Mouse (Mus musculus) midbrain, embryonic 10.5 days (tissue): ENCODE data around the gene Fam167b. TPM values are rescaled to one million over a fixed set of nuclear protein-coding genes. Genes with fewer than 3 reads are reported as not detected.

Source experiments
- DNase-seq: peaks from one replicate; pipeline ENCODE4 v3.0.0-alpha.2; 2017; ENCODE audit warnings: low spot score
- H3K27ac ChIP-seq: fragments of 300-500 bp; sonication (generic); replicated peaks from 2 replicates; pipeline ENCODE4 v1.5.1; 2016; ENCODE audit warnings: mild to moderate bottlenecking
- H3K27me3 ChIP-seq: fragments of 300-500 bp; sonication (generic); 2 replicates; pipeline ENCODE4 v1.6.1; 2016; ENCODE audit warnings: low read depth, mild to moderate bottlenecking; ENCODE audit not compliant: poor library complexity, severe bottlenecking
- H3K36me3 ChIP-seq: fragments of 300-500 bp; sonication (generic); 2 replicates; pipeline ENCODE4 v1.6.1; 2016; ENCODE audit warnings: mild to moderate bottlenecking, moderate library complexity
- H3K4me1 ChIP-seq: fragments of 300-500 bp; sonication (generic); 2 replicates; pipeline ENCODE4 v1.6.1; 2016
- H3K4me3 ChIP-seq: fragments of 300-500 bp; sonication (generic); 2 replicates; pipeline ENCODE4 v1.5.1; 2016; ENCODE audit warnings: mild to moderate bottlenecking, moderate library complexity
- H3K9me3 ChIP-seq: fragments of 300-500 bp; sonication (generic); replicated peaks from 2 replicates; pipeline ENCODE4 v1.6.1; 2016; ENCODE audit warnings: mild to moderate bottlenecking
- WGBS: fragments of 180-500 bp; shearing (Covaris S2); methylation state at CpG from one replicate; pipeline ENCODE4 v1.1.7; 2016; 5-methylcytosine and 5-hydroxymethylcytosine counted together
- polyA plus RNA-seq: library from polyadenylated mRNA; unstranded; fragments of >200 nt; fragmentation: Nextera tagmentation; extraction: Ambion mirVana; gene quantifications from 2 replicates; pipeline ENCODE4 v1.2.1, GENCODE M21; 2016

The Fam167b gene
- polyA plus RNA-seq, 1 experiment from 2014 or later, result 1.5 TPM

DNA sequence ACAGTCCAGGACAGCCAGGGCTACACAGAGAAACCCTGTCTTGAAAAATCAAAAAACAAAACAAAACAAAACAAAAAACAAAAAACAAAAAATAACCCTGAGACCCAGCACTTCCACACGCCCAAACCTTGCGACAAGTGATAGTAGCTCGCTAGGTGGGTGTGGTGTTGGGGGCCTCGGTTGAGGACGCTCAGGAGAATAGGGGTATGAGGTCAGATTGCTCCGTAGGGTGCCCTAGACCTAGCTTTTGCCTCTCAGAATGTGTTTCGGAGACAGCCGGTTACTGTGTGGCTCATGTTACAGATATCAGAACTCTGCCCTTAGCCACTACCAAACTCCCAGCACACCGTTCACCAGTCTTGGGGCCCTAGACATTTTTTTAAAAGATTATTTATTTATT is 7.4 kb upstream of the Fam167b start:
- peaks cover 17% of the 10 kb centered on the region for H3K4me1 ChIP-seq
- no peak for DNase-seq
- WGBS, result 82% methylated on average over 9 of the region's 9 CpGs
- no peaks in the 10 kb centered on the region for H3K27me3 ChIP-seq
- peak overlapping the region; percentile 58 for H3K4me3 ChIP-seq
- H3K36me3 ChIP-seq, result peaks cover 8% of the 10 kb centered on the region
- H3K9me3 ChIP-seq, result no peaks in the 10 kb centered on the region
- peak overlapping the region; percentile 79; the same call in 1 of the 2 replicates for H3K27ac ChIP-seq

GRCm38 (mm10) chr4:129584884-129585608 is 6.7 kb upstream of the Fam167b start:
- peak; percentile 86 for DNase-seq
- peaks cover 17% of the 10 kb centered on the region for H3K4me1 ChIP-seq

GRCm38 (mm10) chr4:129584370-129584769 is 6.0 kb upstream of the Fam167b start:
- Histone ChIP-seq H3K36me3 (no peaks in the 10 kb centered on the region), H3K4me1 (peaks cover 17% of the 10 kb centered on the region), H3K4me3 (peak overlapping the region; percentile 58), H3K9me3 (no peaks in the 10 kb centered on the region), H3K27ac (peak overlapping the region; percentile 79), H3K27me3 (no peaks in the 10 kb centered on the region)
- no peak for DNase-seq
- WGBS, result 75% methylated on average over 1 of the region's 1 CpGs

More at GRCm38 (mm10) chr4:129584884-129585608, 6.7 kb upstream of the Fam167b start:
- WGBS, result 3% methylated on average over 36 of the region's 36 CpGs
- Histone ChIP-seq H3K36me3 (peaks cover under 1% of the 10 kb centered on the region; the same call in 1 of the 2 replicates), H3K4me3 (peak overlapping the region; percentile 58), H3K27me3 (no peaks in the 10 kb centered on the region), H3K9me3 (no peaks in the 10 kb centered on the region), H3K27ac (peak overlapping the region; percentile 79)

DNA sequence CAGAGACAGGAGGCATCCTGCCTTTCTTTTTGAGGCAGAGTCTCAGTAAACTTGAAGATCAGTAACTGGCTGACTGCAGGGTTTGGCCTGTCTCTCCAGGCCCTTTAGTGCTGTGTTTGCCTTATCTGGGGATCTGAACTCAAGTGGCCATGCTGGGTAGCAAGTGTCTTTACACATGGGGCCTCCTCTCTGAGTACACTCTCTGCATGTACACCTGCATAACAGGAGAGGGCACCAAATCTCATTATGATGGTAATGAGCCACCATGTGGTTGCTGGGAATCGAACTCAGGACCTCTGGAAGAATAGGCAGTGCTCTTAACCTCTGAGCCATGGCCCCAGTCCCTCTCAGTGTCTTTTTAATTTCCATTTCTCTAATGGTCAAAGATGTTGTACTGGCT is 3.9 kb upstream of the Fam167b start:
- DNase-seq, result no peak
- no peaks in the 10 kb centered on the region for H3K27me3 ChIP-seq
- peaks cover 21% of the 10 kb centered on the region for H3K4me1 ChIP-seq
- H3K4me3 ChIP-seq, result no peak overlapping the region
- H3K27ac ChIP-seq, result no peak overlapping the region
- no peaks in the 10 kb centered on the region for H3K9me3 ChIP-seq
- H3K36me3 ChIP-seq, result no peaks in the 10 kb centered on the region
- WGBS, result 79% methylated on average over 1 of the region's 1 CpGs

DNA sequence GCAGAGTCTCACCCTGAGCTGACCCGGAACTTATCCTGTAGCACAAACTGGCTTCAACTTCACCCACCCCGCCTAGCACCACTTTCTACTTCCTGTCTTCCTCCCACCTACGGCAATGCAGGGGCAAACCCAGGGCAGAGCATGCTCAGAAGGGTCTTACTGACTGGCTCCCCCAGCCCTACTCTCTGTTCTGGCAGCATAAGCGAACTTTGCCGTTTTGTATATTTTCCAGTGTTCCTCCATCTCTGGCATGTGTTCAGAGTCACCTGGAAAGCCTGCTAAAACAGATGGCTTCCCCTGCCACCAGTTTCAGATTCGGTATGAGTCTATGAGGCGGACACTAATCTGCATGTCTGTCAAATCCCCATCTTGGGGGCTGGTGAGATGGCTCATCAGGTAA is 2.0 kb upstream of the Fam167b start:
- no peak for DNase-seq
- Histone ChIP-seq H3K27ac (no peak overlapping the region), H3K27me3 (0 out of 2 replicates have a peak, but pooled peaks cover 5% of the 10 kb centered on the region), H3K4me3 (no peak overlapping the region), H3K4me1 (peaks cover 28% of the 10 kb centered on the region), H3K36me3 (no peaks in the 10 kb centered on the region), H3K9me3 (no peaks in the 10 kb centered on the region)
- WGBS, result 83% methylated on average over 7 of the region's 7 CpGs

DNA sequence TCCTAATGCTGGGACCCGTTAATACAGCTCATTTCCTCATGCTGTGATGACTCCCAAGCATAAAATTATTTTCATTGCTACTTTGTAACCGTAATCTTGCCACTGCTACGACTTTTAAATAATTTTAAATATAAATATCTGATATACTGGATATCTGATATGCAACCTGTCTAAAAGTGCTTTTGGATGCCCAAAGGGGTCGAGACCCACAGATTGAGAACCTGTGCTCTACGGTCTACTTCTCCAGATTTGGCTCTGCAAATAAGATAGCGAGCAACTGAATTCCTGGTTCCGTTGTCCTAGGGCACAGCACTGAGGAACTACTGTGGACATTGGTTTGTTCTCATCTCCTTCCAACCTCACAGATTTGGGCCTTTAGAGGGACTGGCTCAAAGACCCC is 661 bp downstream of the Fam167b start:
- Histone ChIP-seq H3K4me3 (no peak overlapping the region), H3K27ac (no peak overlapping the region), H3K9me3 (no peaks in the 10 kb centered on the region), H3K27me3 (0 out of 2 replicates have a peak, but pooled peaks cover 5% of the 10 kb centered on the region), H3K4me1 (peaks cover 18% of the 10 kb centered on the region), H3K36me3 (no peaks in the 10 kb centered on the region)
- 83% methylated on average over 7 of the region's 7 CpGs for WGBS
- no peak for DNase-seq

- Histone ChIP-seq H3K4me3 (peak overlapping the region; percentile 20), H3K27me3 (0 out of 2 replicates have a peak, but pooled peaks cover 5% of the 10 kb centered on the region), H3K9me3 (no peaks in the 10 kb centered on the region), H3K36me3 (no peaks in the 10 kb centered on the region), H3K27ac (peak overlapping the region; percentile 60), H3K4me1 (peaks cover 18% of the 10 kb centered on the region)
- WGBS, result 37% methylated on average over 21 of the region's 21 CpGs
- peak; percentile 75 for DNase-seq
Observed at GRCm38 (mm10) chr4:129576863-129577491, 1.4 kb downstream of the Fam167b start.

DNA sequence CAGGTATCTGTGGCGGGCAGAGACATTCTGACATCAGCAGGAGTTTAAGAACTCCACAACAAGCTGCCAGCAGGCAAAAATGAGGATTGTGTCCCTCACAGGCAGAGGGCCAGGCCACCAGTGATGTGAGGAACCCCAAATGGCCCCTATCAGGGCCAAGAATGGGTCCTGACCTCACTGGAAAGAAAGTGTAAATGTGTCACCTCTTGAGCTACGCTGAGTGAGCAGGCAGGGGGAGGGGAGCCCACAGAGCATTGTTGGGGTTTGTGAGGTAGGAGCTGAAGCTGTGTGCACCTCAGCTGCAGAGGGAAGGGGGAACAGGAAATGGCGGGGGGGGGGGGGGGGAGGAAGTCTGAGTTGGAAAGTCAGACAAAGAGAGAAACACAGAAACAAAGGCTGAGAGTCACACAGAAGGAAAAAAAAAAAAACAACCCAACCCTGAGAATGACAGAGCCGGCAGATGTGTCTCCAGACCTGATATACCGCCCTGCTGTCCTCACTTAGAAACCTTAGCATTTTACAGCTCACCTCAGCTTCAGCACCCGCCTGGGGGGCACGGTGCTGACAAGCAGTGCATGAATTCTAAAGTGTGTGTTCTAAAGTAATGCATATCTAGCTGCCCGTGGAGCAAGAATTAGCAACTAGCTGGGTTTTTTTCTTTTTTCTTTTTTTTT is 3.0 kb downstream of the Fam167b start:
- no peak for DNase-seq
- no peaks in the 10 kb centered on the region for H3K9me3 ChIP-seq

DNA sequence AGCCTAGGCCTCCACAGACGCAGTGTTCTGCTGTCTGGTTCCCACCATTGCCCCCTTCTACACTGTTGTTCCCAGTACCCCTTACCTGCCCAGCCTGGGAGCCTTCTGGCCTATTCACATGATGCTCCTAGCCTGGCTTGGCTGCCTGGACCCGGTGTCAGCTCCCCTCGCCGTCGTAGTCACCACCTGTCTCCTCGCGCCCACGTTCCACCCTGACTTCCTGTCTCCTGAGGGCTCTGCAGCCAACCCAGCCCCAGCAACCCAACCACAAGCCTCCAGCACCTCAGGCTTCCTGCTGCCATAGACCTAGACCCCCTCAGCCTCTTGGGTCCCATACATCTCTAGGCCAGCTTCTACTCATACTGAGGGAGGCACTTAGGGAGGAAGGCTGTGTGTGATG is 4.9 kb downstream of the Fam167b start, which contains the start of gene Lck:
Gene Lck, minus strand, starts transcription at position 212 of the 400 bp plus-strand sequence.
- H3K36me3 ChIP-seq, result no peaks in the 10 kb centered on the region
- DNase-seq, result no peak
- H3K9me3 ChIP-seq, result no peaks in the 10 kb centered on the region
- H3K27me3 ChIP-seq, result 0 out of 2 replicates have a peak, but pooled peaks cover 5% of the 10 kb centered on the region
- WGBS, result 93% methylated on average over 8 of the region's 8 CpGs
- no peak within 1 kb of the TSS for H3K27ac ChIP-seq
- no peak within 1 kb of the TSS for H3K4me3 ChIP-seq
- H3K4me1 ChIP-seq, result peaks cover 18% of the 10 kb centered on the region

More for the DNA sequence above, 3.0 kb downstream of the Fam167b start:
- H3K36me3 ChIP-seq, result no peaks in the 10 kb centered on the region
- H3K4me1 ChIP-seq, result peaks cover 18% of the 10 kb centered on the region
- 0 out of 2 replicates have a peak, but pooled peaks cover 5% of the 10 kb centered on the region for H3K27me3 ChIP-seq
- 62% methylated on average over 7 of the region's 8 CpGs for WGBS
- no peak overlapping the region for H3K4me3 ChIP-seq
- H3K27ac ChIP-seq, result peak overlapping the region; percentile 46; the same call in 1 of the 2 replicates

DNA sequence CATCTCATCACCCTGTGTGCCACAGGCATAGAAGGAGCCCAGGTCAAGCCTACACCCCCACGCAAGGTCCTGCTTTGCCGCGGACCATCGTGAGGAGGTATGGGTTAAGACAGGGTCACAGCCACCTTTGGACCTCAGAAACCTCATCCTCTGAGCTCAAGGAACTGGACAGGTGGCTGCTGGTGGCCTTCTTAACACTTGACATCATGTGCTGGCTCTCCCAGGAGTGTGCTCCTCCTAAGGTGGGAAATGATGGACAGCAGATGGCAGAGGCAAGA is 5.3 kb downstream of the Fam167b start:
- 97% methylated on average over 4 of the region's 4 CpGs for WGBS
- DNase-seq, result no peak
- H3K36me3 ChIP-seq, result no peaks in the 10 kb centered on the region
- no peak overlapping the region for H3K4me3 ChIP-seq
- H3K27me3 ChIP-seq, result 0 out of 2 replicates have a peak, but pooled peaks cover 5% of the 10 kb centered on the region
- H3K4me1 ChIP-seq, result peaks cover 18% of the 10 kb centered on the region
- no peaks in the 10 kb centered on the region for H3K9me3 ChIP-seq
- no peak overlapping the region for H3K27ac ChIP-seq

- H3K9me3 ChIP-seq, result no peaks in the 10 kb centered on the region
- H3K27me3 ChIP-seq, result 0 out of 2 replicates have a peak, but pooled peaks cover 5% of the 10 kb centered on the region
- 86% methylated on average over 13 of the region's 13 CpGs for WGBS
- no peak overlapping the region for H3K27ac ChIP-seq
- no peaks in the 10 kb centered on the region for H3K36me3 ChIP-seq
- no peak overlapping the region for H3K4me3 ChIP-seq
- DNase-seq, result no peak
- H3K4me1 ChIP-seq, result peaks cover 17% of the 10 kb centered on the region
Observed at GRCm38 (mm10) chr4:129572236-129573092, 5.9 kb downstream of the Fam167b start.

- Histone ChIP-seq H3K36me3 (no peaks in the 10 kb centered on the region), H3K4me1 (peaks cover 9% of the 10 kb centered on the region), H3K27ac (no peak overlapping the region), H3K9me3 (no peaks in the 10 kb centered on the region), H3K4me3 (no peak overlapping the region), H3K27me3 (0 out of 2 replicates have a peak, but pooled peaks cover under 1% of the 10 kb centered on the region)
- no peak for DNase-seq
- whole genome bisulfite sequencing, result 80% methylated on average over 8 of the region's 8 CpGs
Observed at GRCm38 (mm10) chr4:129571551-129572084, 6.7 kb downstream of the Fam167b start.
